In the genomic region with DNA sequence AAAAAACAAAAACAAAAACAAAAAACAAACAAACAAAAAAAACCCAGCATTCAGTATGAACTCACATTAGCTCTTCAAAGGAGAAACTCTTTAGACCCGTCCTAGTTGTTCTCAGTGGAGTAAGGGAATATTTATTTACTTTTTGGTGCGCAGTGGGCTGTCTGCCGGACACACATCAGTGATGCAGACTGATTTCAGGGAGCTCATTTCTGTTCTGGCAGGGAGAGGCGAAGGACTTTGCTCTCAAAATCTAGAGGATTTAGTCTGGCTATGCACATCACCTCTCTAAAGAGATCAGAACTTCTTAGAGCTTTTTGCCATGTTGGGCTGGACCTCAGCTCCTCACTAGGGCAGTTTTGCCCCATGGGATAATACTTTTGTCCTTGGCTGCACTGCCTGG, we compare ENCODE assay signal across 7 mouse cellular contexts. TPM values are rescaled to one million over a fixed set of nuclear protein-coding genes. Genes with fewer than 3 reads are reported as not detected.
A peak's percentile ranks its signal among the peaks of the same experiment; 100 is the strongest.
DNase-seq lines count a peak whose midpoint lies in the region; ATAC-seq lines count a peak whose summit lies in the region.

No protein-coding gene starts in this region.

- H3K4me3 ChIP-seq in lung, embryonic 16.5 days (ENCODE audit: low read length): peak overlapping the region; percentile 76
- H3K4me3 ChIP-seq in hindbrain, embryonic 11.5 days (ENCODE audit: low read depth, low read length): peak overlapping the region; percentile 82
- peak overlapping the region; percentile 98 for H3K4me3 ChIP-seq in limb, embryonic 10.5 days
- no peak overlapping the region for H3K4me3 ChIP-seq in stomach, embryonic 15.5 days (replicated peaks)

- peak overlapping the region; percentile 63 for H3K9ac ChIP-seq in lung, embryonic 16.5 days (ENCODE audit: low read length)
- no peak overlapping the region for H3K9ac ChIP-seq in hindbrain, embryonic 11.5 days (ENCODE audit: low read depth, low read length)
- H3K9ac ChIP-seq in stomach, embryonic 15.5 days: no peak overlapping the region

- ATAC-seq in lung, embryonic 16.5 days (ENCODE audit: low read depth): no peak
- no peak for ATAC-seq in hindbrain, embryonic 11.5 days (ENCODE audit: low FRiP score)
- no peak for ATAC-seq in stomach, embryonic 15.5 days (ENCODE audit: insufficient read depth, low FRiP score, low read depth)

- peak overlapping the region; percentile 49 for H3K27ac ChIP-seq in lung, embryonic 16.5 days (ENCODE audit: low read length)
- no peak overlapping the region for H3K27ac ChIP-seq in hindbrain, embryonic 11.5 days (ENCODE audit: low read depth, low read length)
- peak overlapping the region; percentile 56; the same call in 1 of the 2 replicates for H3K27ac ChIP-seq in limb, embryonic 10.5 days
- no peak overlapping the region for H3K27ac ChIP-seq in stomach, embryonic 15.5 days

- H3K4me1 ChIP-seq in lung, embryonic 16.5 days (replicated peaks; ENCODE audit: control insufficient read depth, insufficient read depth, low read length): peaks cover 26% of the 10 kb centered on the region
- H3K4me1 ChIP-seq in hindbrain, embryonic 11.5 days (replicated peaks; ENCODE audit: control insufficient read depth, insufficient read depth, low read length): peaks cover 16% of the 10 kb centered on the region
- peaks cover 44% of the 10 kb centered on the region for H3K4me1 ChIP-seq in limb, embryonic 10.5 days
- H3K4me1 ChIP-seq in stomach, embryonic 15.5 days: peaks cover 27% of the 10 kb centered on the region

- H3K36me3 ChIP-seq in lung, embryonic 16.5 days (ENCODE audit: control insufficient read depth, insufficient read depth, low read length): peaks cover 6% of the 10 kb centered on the region
- H3K36me3 ChIP-seq in hindbrain, embryonic 11.5 days (ENCODE audit: control insufficient read depth, insufficient read depth, low read length): 0 out of 2 replicates have a peak, but pooled peaks cover 10% of the 10 kb centered on the region
- H3K36me3 ChIP-seq in limb, embryonic 10.5 days: peaks cover 45% of the 10 kb centered on the region
- H3K36me3 ChIP-seq in stomach, embryonic 15.5 days: no peaks in the 10 kb centered on the region; the same call in 1 of the 2 replicates

- no peaks in the 10 kb centered on the region; the same call in 1 of the 2 replicates for H3K9me3 ChIP-seq in lung, embryonic 16.5 days (ENCODE audit: control insufficient read depth, low read length)
- H3K9me3 ChIP-seq in hindbrain, embryonic 11.5 days (ENCODE audit: control insufficient read depth, low read length): no peaks in the 10 kb centered on the region; the same call in 1 of the 2 replicates
- H3K9me3 ChIP-seq in limb, embryonic 10.5 days (replicated peaks): 0 out of 2 replicates have a peak, but pooled peaks cover 2% of the 10 kb centered on the region
- no peaks in the 10 kb centered on the region for H3K9me3 ChIP-seq in stomach, embryonic 15.5 days

- H3K27me3 ChIP-seq in lung, embryonic 16.5 days (ENCODE audit: control insufficient read depth, insufficient read depth, low read depth, low read length): no peaks in the 10 kb centered on the region
- no peaks in the 10 kb centered on the region for H3K27me3 ChIP-seq in hindbrain, embryonic 11.5 days (ENCODE audit: control insufficient read depth, insufficient read depth, low read length)
- H3K27me3 ChIP-seq in limb, embryonic 10.5 days (ENCODE audit: low read depth, poor library complexity, severe bottlenecking): peaks cover 11% of the 10 kb centered on the region; the same call in 1 of the 2 replicates
- H3K27me3 ChIP-seq in stomach, embryonic 15.5 days (replicated peaks): no peaks in the 10 kb centered on the region; the same call in 1 of the 2 replicates

- no peak for DNase-seq in lung, postnatal 14 days
- DNase-seq in hindbrain, embryonic 11.5 days (ENCODE audit: low spot score): no peak
- no peak for DNase-seq in limb, embryonic 10.5 days (ENCODE audit: low spot score)
- DNase-seq in adipocyte (ENCODE audit: low spot score): no peak
- no peak for DNase-seq in gastrocnemius, adult 18-20 months (ENCODE audit: low spot score)

- H3K4me2 ChIP-seq in lung, embryonic 16.5 days (ENCODE audit: low read depth, low read length): peak overlapping the region; percentile 83
- H3K4me2 ChIP-seq in hindbrain, embryonic 11.5 days (replicated peaks; ENCODE audit: low read depth, low read length): peak overlapping the region; percentile 68
- peak overlapping the region; percentile 40 for H3K4me2 ChIP-seq in stomach, embryonic 15.5 days

- 35% methylated on average over 4 of the region's 4 CpGs for WGBS in lung, embryonic 16.5 days
- 54% methylated on average over 4 of the region's 4 CpGs for WGBS in hindbrain, embryonic 11.5 days
- 55% methylated on average over 4 of the region's 4 CpGs for WGBS in limb, embryonic 10.5 days
- WGBS in stomach, embryonic 15.5 days: 66% methylated on average over 4 of the region's 4 CpGs

RNA-seq across cellular contexts. Expression of a gene that starts 2.1 kb away (rescaled TPM):
- polyA plus RNA-seq in lung, embryonic 16.5 days (2015; fragmentation: Nextera tagmentation; extraction: Ambion mirVana): 16.2 and 16.5 TPM in 2 replicates
- 11.0 and 13.1 TPM in 2 replicates for polyA plus RNA-seq in hindbrain, embryonic 11.5 days (2014; fragmentation: Nextera tagmentation; extraction: Ambion mirVana)
- 17.5 and 23.0 TPM in 2 replicates for polyA plus RNA-seq in limb, embryonic 10.5 days (2016; fragmentation: Nextera tagmentation; extraction: Ambion mirVana)
- 6.7 and 7.1 TPM in 2 replicates for polyA plus RNA-seq in stomach, embryonic 15.5 days (2015; fragmentation: Nextera tagmentation; extraction: Ambion mirVana)
- under 1 TPM; 0.17 to 0.32 TPM for total RNA-seq in gastrocnemius, adult 18-20 months (2021)

Comparison
In these comparisons a context has a peak if more than half of its experiments do, and no peak if none do; other contexts are left out.
1. H3K27ac ChIP-seq: peak in lung, embryonic 16.5 days (single experiment) and limb, embryonic 10.5 days (single experiment); none in hindbrain, embryonic 11.5 days (single experiment) and stomach, embryonic 15.5 days (single experiment).
2. Peak in every context shown above with its lines, with median percentiles within 50 percentile points of each other: H3K4me2 ChIP-seq.